Mouse (Mus musculus) stomach, postnatal 0 days (tissue): ENCODE measurements around the gene Pomp. TPM values are rescaled to one million over a fixed set of nuclear protein-coding genes. Genes with fewer than 3 reads are reported as not detected.
A peak's percentile ranks its signal among the peaks of the same experiment; 100 is the strongest.

Experiments used
- ATAC-seq: fragments of 200-750 bp; cut with Nextera tagmentation; 2 replicates; pipeline ENCODE4 v1.8.0; 2017; ENCODE audit not compliant: low FRiP score, low TSS enrichment
- DNase-seq: peaks from one replicate; pipeline ENCODE4 v3.0.0-alpha.2; 2016; ENCODE audit warnings: low spot score
- H3K27ac ChIP-seq: fragments of 300-500 bp; sonication (generic); replicated peaks from 2 replicates; pipeline ENCODE4 v1.5.1; 2014; ENCODE audit warnings: mild to moderate bottlenecking, control low read depth
- H3K27me3 ChIP-seq: fragments of 300-500 bp; sonication (generic); 2 replicates; pipeline ENCODE4 v1.6.1; 2014; ENCODE audit warnings: low read length; ENCODE audit not compliant: control insufficient read depth, insufficient read depth
- H3K36me3 ChIP-seq: fragments of 300-500 bp; sonication (generic); 2 replicates; pipeline ENCODE4 v1.6.1; 2014; ENCODE audit warnings: low read length, mixed read lengths; ENCODE audit not compliant: control insufficient read depth, insufficient read depth
- H3K4me1 ChIP-seq: fragments of 300-500 bp; sonication (generic); replicated peaks from 2 replicates; pipeline ENCODE4 v1.6.1; 2014; ENCODE audit warnings: antibody characterized with exemption; ENCODE audit not compliant: control insufficient read depth, insufficient read depth
- H3K4me2 ChIP-seq: fragments of 300-500 bp; sonication (generic); replicated peaks from 2 replicates; pipeline ENCODE4 v1.6.1; 2014; ENCODE audit warnings: low read depth, mild to moderate bottlenecking, control low read depth, moderate library complexity
- H3K4me3 ChIP-seq: fragments of 300-500 bp; sonication (generic); 2 replicates; pipeline ENCODE4 v1.5.1; 2014; ENCODE audit warnings: low read depth, low read length, control low read depth
- H3K9ac ChIP-seq: fragments of 300-500 bp; sonication (generic); 2 replicates; pipeline ENCODE4 v1.6.1; 2014; ENCODE audit warnings: mild to moderate bottlenecking, low read length, control low read depth, mixed read lengths
- H3K9me3 ChIP-seq: fragments of 300-500 bp; sonication (generic); 2 replicates; pipeline ENCODE4 v1.6.1; 2016; ENCODE audit warnings: low read length; ENCODE audit not compliant: control insufficient read depth
- CTCF ChIP-seq: IDR thresholded peaks from 2 replicates; pipeline ENCODE4 v1.5.1; 2016; ENCODE audit warnings: antibody characterized with exemption, low read depth, mild to moderate bottlenecking, moderate library complexity
- EP300 ChIP-seq: optimal IDR thresholded peaks from 2 replicates; pipeline ENCODE3; 2016; ENCODE audit warnings: antibody characterized with exemption
- WGBS: fragments of 180-500 bp; shearing (Covaris S2); extraction: QIAGEN DNeasy Blood & Tissue Kit; methylation state at CpG from one replicate; pipeline ENCODE4 v1.1.7; 2014; 5-methylcytosine and 5-hydroxymethylcytosine counted together
- polyA plus RNA-seq: library from polyadenylated mRNA; unstranded; fragments of >200 nt; fragmentation: Nextera tagmentation; extraction: Ambion mirVana; gene quantifications from 2 replicates; pipeline ENCODE4 v1.2.1, GENCODE M21; 2015

The Pomp gene
- polyA plus RNA-seq, 1 experiment from 2014 or later, result 427 TPM

- DNase-seq, result peak; percentile 27
- Histone ChIP-seq H3K4me2 (no peak overlapping the region), H3K36me3 (peaks cover 12% of the 10 kb centered on the region), H3K9ac (no peak overlapping the region), H3K4me3 (no peak overlapping the region), H3K9me3 (no peaks in the 10 kb centered on the region), H3K27me3 (no peaks in the 10 kb centered on the region), H3K27ac (peak overlapping the region; percentile 65), H3K4me1 (no peaks in the 10 kb centered on the region)
- TF ChIP-seq EP300 (no peak), CTCF (peak; percentile 45)
- peak; percentile 44; the same call in 1 of the 2 replicates for ATAC-seq
- WGBS, result 72% methylated on average over 6 of the region's 6 CpGs
These were observed 9.3 kb downstream of the Pomp start for GRCm38 (mm10) chr5:147869568-147869967.

- H3K4me2 ChIP-seq, result no peak overlapping the region
- H3K9me3 ChIP-seq, result no peaks in the 10 kb centered on the region
- no peak for DNase-seq
- peak overlapping the region; percentile 65 for H3K27ac ChIP-seq
- 46% methylated on average over 1 of the region's 1 CpGs for WGBS
- H3K36me3 ChIP-seq, result peaks cover 15% of the 10 kb centered on the region
- no peaks in the 10 kb centered on the region for H3K27me3 ChIP-seq
- H3K9ac ChIP-seq, result no peak overlapping the region
- no peak overlapping the region for H3K4me3 ChIP-seq
- peak; percentile 27; the same call in 1 of the 2 replicates for ATAC-seq
- H3K4me1 ChIP-seq, result no peaks in the 10 kb centered on the region
- TF ChIP-seq CTCF, result no peak
- no peak for TF ChIP-seq EP300
These were observed 10.0 kb downstream of the Pomp start for GRCm38 (mm10) chr5:147870296-147870695.

DNA sequence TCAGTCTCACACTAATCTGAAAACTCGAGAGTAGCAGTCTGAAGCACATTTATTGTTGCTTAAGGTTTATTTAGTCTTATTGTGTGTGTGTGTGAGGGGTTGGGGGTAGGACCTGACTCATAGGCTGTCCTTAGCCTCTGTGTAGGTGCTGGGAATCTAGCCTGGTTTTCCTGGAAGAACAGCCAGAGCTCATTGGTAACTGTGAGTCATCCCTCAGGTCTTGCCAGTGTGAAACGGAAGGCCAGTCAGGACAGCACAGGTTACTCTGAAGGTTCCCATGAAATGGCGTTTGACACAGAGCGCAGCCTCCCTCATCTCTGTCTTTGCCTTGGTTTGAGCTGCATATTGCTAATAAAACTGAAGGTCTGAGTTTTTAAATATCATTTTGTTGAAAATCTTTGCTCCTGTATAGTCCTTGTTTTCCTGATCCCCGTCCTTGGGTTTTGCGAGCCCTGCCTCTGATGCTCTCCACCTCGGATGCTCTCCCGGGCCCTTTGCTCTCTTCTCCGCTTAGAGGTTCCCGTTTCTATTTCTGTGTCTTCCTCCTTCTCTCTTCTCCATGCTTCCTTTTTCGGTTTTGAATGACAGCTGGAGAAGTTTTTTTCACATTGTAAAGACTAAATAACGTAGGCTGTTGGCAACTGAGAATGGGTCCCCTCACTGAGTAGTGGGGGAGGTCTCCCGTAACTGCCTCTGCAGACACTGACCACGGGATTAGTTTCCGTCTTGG is 11.0 kb downstream of the Pomp start:
- no peaks in the 10 kb centered on the region for H3K27me3 ChIP-seq
- DNase-seq (no peak), ATAC-seq (peak; percentile 46; the same call in 1 of the 2 replicates)
- no peaks in the 10 kb centered on the region for H3K9me3 ChIP-seq
- H3K4me3 ChIP-seq, result no peak overlapping the region
- TF ChIP-seq CTCF (no peak), EP300 (no peak)
- WGBS, result 86% methylated on average over 15 of the region's 15 CpGs
- H3K27ac ChIP-seq, result no peak overlapping the region
- H3K4me1 ChIP-seq, result no peaks in the 10 kb centered on the region
- peaks cover 20% of the 10 kb centered on the region for H3K36me3 ChIP-seq
- no peak overlapping the region for H3K4me2 ChIP-seq
- no peak overlapping the region for H3K9ac ChIP-seq

GRCm38 (mm10) chr5:147874491-147875065 is 14.3 kb downstream of the Pomp start:
- no peak overlapping the region for H3K4me2 ChIP-seq
- H3K9ac ChIP-seq, result no peak overlapping the region
- ATAC-seq (no peak), DNase-seq (no peak)
- no peaks in the 10 kb centered on the region for H3K9me3 ChIP-seq
- no peaks in the 10 kb centered on the region for H3K4me1 ChIP-seq
- H3K27me3 ChIP-seq, result no peaks in the 10 kb centered on the region
- peaks cover 28% of the 10 kb centered on the region for H3K36me3 ChIP-seq
- no peak overlapping the region for H3K27ac ChIP-seq
- no peak for TF ChIP-seq CTCF
- TF ChIP-seq EP300, result no peak
- H3K4me3 ChIP-seq, result no peak overlapping the region
- WGBS, result 93% methylated on average over 18 of the region's 18 CpGs

DNA sequence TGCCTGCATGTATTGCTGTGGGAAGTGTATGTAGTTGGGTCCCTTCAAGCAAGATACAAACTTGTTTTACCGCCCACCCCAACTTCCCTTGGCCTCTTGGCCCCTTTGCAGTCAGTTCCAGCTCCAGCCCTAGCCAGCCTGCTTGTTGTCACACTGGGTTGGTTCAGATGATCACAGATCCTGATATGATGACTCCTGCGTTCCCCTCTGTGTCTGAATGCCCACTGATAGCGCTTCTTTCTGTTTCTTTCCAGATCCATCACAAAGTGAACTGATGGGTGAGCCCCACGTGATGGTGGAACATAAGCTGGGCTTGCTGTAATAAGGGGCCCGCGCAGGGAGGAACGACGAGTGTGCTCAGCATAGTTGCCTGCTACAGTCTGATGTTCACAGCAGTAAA is 14.9 kb downstream of the Pomp start:
- no peaks in the 10 kb centered on the region for H3K4me1 ChIP-seq
- TF ChIP-seq EP300 (no peak), CTCF (no peak)
- H3K9ac ChIP-seq, result no peak overlapping the region
- WGBS, result 92% methylated on average over 8 of the region's 8 CpGs
- H3K27me3 ChIP-seq, result no peaks in the 10 kb centered on the region
- no peak overlapping the region for H3K27ac ChIP-seq
- H3K9me3 ChIP-seq, result no peaks in the 10 kb centered on the region
- no peak overlapping the region for H3K4me3 ChIP-seq
- no peak overlapping the region for H3K4me2 ChIP-seq
- ATAC-seq (no peak), DNase-seq (no peak)
- peaks cover 28% of the 10 kb centered on the region for H3K36me3 ChIP-seq

- H3K9ac ChIP-seq, result no peak overlapping the region
- H3K4me1 ChIP-seq, result no peaks in the 10 kb centered on the region
- peaks cover 27% of the 10 kb centered on the region for H3K36me3 ChIP-seq
- H3K27me3 ChIP-seq, result no peaks in the 10 kb centered on the region
- H3K4me2 ChIP-seq, result no peak overlapping the region
- ATAC-seq (no peak), DNase-seq (no peak)
- H3K9me3 ChIP-seq, result no peaks in the 10 kb centered on the region
- no peak for TF ChIP-seq EP300
- TF ChIP-seq CTCF, result peak; percentile 56
- H3K4me3 ChIP-seq, result no peak overlapping the region
- 81% methylated on average over 6 of the region's 6 CpGs for WGBS
- no peak overlapping the region for H3K27ac ChIP-seq
These were observed 17.3 kb downstream of the Pomp start for GRCm38 (mm10) chr5:147877520-147877919.
